Mouse (Mus musculus): ENCODE data around the gene Ntn5. TPM values are rescaled to one million over a fixed set of nuclear protein-coding genes. Genes with fewer than 3 reads are reported as not detected.

Ntn5 gene
- 1.4 and 3.5 TPM in 2 replicates for polyA plus RNA-seq (2012; ENCODE audit: low replicate concordance)

DNA sequence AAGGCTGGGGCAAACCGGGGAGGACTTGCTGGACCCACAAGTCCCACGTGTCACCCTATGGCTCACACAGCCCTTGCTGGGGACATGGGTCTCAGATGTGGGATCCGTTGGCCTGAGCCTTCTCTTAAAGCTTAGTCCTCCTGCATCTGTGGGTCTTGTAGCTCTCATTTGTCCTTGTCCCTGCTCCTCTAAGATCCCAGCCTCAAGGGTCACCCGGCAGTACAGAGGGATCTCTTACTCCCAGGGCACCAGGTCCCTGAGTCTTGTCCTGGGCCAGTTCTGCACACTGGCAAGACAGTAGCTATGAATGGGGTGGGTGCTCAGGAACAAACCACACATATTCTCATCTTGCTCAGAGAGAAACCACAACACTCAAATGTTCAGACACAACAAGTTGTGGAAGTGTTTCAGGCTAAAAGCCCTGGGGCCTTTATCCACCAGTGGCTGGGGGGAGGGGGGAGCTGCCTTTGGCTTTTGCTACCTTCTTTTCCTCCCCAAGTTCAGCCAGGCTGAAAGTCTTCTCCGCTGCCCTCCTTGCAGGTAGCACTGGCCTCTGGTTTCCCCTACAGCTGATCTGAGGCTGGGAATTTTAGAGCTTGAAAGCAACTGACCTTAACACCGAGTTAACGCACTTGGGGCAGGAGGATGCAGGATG lies at the start of gene Ntn5:
Ntn5 (plus strand) TSS at position 627 of the 655 bp plus-strand sequence.

DNA sequence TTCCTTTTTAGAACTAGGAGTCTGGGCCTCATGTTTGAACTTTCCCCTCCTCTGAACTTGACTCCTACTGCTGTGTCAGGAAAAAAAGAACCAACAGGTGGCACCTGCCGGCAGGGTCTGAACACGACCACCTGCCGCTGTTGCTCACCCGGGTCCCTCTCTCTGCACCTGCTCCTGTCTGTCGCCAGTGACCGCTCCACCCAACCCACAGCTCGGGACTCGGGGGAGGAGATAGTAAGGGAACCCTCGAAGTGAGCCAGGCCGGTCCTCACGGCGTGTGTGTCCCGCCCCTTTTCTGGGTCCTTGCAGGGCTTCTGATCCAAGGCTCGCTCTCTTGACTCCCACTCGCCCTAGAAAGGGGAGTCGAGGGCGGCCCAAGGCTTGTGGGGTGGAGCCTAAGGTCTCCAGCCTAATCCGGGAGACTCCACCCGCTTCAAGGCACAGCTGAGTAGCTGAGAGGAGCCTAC lies 44.2 kb upstream of the Ntn5 start, which contains the start of gene Mamstr:
Mamstr (plus strand) TSS at position 417 of the 467 bp plus-strand sequence.

DNA sequence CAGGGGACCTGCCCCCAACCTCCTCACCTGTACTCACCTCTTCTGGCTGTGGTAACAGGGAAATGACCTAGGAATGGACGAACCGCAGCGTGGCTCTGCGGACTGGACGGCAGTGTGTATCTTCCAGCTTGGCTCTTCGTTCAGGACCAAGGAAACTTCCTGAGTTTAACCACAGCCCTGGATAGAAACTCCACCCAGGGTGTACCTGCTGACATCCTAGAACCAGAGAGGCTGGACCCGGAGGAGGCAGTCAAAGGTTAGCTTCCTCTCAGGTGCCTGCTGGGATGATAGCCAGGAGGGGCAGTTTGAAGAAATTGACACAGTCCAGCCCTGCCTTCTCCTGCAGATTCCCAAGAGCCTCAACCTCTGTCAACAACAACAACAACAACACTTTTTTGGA lies 17.7 kb upstream of the Ntn5 start, which contains the start of gene Fut2:
Fut2 (minus strand) TSS at position 234 of the 400 bp plus-strand sequence.

DNA sequence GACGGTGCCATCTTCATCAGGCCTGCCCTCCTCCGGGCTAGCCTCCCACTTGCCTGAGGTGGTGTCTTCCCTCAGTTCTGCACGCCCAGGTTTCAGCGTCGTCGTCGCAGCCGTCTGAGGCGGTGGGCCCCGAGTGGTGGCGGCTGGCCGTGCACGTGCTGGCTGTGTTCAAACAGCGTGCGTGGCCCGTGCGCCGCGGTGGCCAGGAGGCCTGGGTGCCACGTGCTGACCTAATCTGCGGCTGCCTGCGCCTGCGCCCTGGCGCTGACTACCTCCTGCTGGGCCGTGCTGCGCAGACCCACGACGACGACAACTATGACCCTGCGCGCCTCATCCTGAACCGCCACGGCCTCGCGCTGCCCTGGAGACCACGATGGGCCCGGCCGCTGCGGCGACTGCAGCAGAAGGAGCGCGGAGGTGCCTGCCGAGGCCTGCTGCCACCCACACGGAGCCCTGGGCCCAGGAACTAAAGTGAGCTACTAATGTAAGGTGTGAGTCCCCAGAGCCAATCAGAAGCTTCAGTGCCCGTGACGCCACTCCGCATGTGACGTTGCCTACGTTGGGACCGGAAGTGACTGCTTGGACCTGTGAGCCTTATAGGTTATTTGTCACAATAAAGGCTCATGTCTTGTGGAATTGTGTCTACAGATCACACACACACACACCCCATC lies 10.2 kb downstream of the Ntn5 start, which contains the start of gene Sec1:
Sec1 (minus strand) TSS at position 482 of the 671 bp plus-strand sequence.

DNA sequence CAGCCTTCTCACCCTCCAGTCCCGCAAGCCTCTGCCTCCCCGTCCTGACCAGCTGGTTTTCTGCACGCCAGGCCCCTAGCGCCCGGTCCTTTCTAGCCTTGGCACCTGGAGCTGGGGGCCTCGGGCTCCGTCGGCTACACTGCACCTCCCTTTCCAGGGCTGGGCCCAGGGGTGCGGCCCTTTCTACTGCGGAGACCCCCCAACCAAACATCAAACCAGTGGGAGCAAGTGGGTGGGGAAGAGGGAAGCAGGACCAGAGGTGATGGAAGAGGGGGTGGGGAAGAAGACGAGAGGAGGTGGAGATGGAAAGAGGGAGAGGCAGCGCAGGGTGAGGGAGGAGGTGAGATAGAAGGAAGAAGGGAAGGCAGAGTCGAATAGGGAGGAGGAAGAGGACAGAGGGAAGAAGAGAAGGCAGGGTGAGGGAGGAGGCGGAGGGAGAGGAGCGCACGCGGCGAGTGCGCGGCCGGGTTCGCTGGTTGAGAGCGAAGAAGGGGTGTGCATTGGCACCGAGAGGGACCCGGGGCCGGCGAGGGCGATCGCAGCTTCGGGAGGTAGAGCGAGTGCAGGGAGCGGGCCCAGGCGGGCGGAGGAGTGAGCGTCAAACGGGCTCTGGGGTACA lies 15.8 kb downstream of the Ntn5 start, which contains the start of gene Car11:
Car11 (plus strand) TSS at position 321 of the 619 bp plus-strand sequence.

GRCm38 (mm10) chr7:45704730-45705442 lies 21.1 kb downstream of the Ntn5 start, which contains the start of gene Dbp:
Gene Dbp, plus strand, starts transcription at chr7:45705088.

DNA sequence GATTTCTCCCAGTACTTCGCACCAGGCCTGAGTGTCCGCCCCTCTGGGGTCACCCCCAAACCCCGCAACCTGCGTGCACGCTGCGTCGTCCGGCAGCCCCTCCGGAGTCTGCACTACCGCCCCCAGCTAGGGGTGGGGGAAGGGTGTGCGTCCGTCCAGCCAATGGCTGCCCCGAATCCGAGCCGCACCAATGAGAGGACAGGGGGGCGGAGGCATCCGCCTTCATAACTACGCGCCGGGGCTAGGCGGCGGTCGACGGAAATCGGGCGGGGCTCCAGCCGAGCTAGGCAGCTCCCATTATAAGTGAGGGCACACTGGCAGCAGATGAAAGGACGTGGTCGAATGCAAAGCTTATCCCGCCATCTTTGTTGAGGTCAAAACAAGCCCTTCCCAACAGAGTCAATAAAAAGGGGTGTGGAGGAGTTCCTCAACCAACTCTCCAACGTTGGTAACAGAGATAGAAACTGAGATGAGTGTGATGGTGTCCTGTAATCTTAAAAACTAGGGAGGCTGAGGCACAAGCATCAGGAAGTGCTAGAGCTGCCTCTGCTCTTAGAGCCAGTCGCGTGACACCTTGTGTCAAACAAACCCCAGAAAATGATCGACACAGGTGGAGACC lies 31.4 kb downstream of the Ntn5 start, which contains the start of gene Rpl18:
Rpl18 (plus strand) TSS at position 368 of the 619 bp plus-strand sequence.

GRCm38 (mm10) chr7:45717918-45718297 lies 34.1 kb downstream of the Ntn5 start, which contains the start of gene Sphk2:
Gene Sphk2, minus strand, starts transcription at chr7:45718002.

GRCm38 (mm10) chr7:45720413-45721233 lies 36.8 kb downstream of the Ntn5 start, which contains the start of gene Fam83e:
Gene Fam83e, plus strand, starts transcription at chr7:45721212.

DNA sequence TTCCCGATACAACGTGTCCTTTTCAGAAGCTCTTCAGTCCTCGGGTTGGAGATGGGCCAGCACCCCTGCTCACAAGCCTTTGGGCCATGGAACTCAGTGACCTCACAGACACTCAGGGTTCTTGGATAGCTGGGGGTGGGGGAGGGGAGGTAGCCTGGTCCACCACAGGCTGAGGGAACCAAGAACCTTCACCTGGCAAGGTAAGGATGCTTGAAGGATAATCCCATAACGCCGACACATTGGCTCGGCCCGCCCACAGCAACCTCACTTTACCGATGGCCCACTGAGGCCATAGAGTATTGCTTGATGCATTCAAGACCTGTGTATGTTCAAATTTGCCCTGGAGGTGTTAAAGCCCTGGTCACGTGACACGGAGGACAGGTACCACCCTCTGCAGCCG lies 41.9 kb downstream of the Ntn5 start, which contains the start of gene Spaca4:
Spaca4 (minus strand) TSS at position 101 of the 400 bp plus-strand sequence.

Other genes starting within 250 kb of the Ntn5 start
- gene Gys1, start 249.2 kb upstream of the Ntn5 start, polyA plus RNA-seq (2012; ENCODE audit: low replicate concordance): 15.9 and 25.8 TPM in 2 replicates
- 87.7 and 154 TPM in 2 replicates for gene Ruvbl2, start 245.9 kb upstream of the Ntn5 start, polyA plus RNA-seq (2012; ENCODE audit: low replicate concordance)
- gene Ftl1, start 224.1 kb upstream of the Ntn5 start, polyA plus RNA-seq (2012; ENCODE audit: low replicate concordance): 6,376 and 13,145 TPM in 2 replicates
- gene Bax, start 217.1 kb upstream of the Ntn5 start, polyA plus RNA-seq (2012; ENCODE audit: low replicate concordance): 173 and 185 TPM in 2 replicates
- not detected in 2 replicates for gene Tulp2, start 202.1 kb upstream of the Ntn5 start, polyA plus RNA-seq (2012; ENCODE audit: low replicate concordance)
- not detected in 2 replicates for gene Gm45808, start 197.2 kb upstream of the Ntn5 start, polyA plus RNA-seq (2012; ENCODE audit: low replicate concordance)
- gene Dhdh, start 195.2 kb upstream of the Ntn5 start, polyA plus RNA-seq (2012; ENCODE audit: low replicate concordance): 0.81 and 2.1 TPM in 2 replicates
- gene Nucb1, start 173.6 kb upstream of the Ntn5 start, polyA plus RNA-seq (2012; ENCODE audit: low replicate concordance): 224 and 245 TPM in 2 replicates
- gene Ppp1r15a, start 157.8 kb upstream of the Ntn5 start, polyA plus RNA-seq (2012; ENCODE audit: low replicate concordance): 60.5 and 214 TPM in 2 replicates
- gene Plekha4, start 157.7 kb upstream of the Ntn5 start, polyA plus RNA-seq (2012; ENCODE audit: low replicate concordance): 0.77 and 1.2 TPM in 2 replicates
- 0.28 and 0.90 TPM in 2 replicates for gene Hsd17b14, start 129.1 kb upstream of the Ntn5 start, polyA plus RNA-seq (2012; ENCODE audit: low replicate concordance)
- 14.0 and 38.4 TPM in 2 replicates for gene Bcat2, start 113.9 kb upstream of the Ntn5 start, polyA plus RNA-seq (2012; ENCODE audit: low replicate concordance)
- 0.17 TPM in 1 of 2 replicates, not detected in the other for gene Fgf21, start 68.5 kb upstream of the Ntn5 start, polyA plus RNA-seq (2012; ENCODE audit: low replicate concordance)
- gene Fut1, start 66.7 kb upstream of the Ntn5 start, polyA plus RNA-seq (2012; ENCODE audit: low replicate concordance): 0.18 and 0.93 TPM in 2 replicates
- gene Izumo1, start 62.2 kb upstream of the Ntn5 start, polyA plus RNA-seq (2012; ENCODE audit: low replicate concordance): 0.25 and 0.31 TPM in 2 replicates
- 3.0 and 3.6 TPM in 2 replicates for gene Rasip1, start 56.5 kb upstream of the Ntn5 start, polyA plus RNA-seq (2012; ENCODE audit: low replicate concordance)
- gene Mamstr, start 44.0 kb upstream of the Ntn5 start, polyA plus RNA-seq (2012; ENCODE audit: low replicate concordance): 0.20 and 0.42 TPM in 2 replicates
- not detected in 2 replicates for gene Fut2, start 17.6 kb upstream of the Ntn5 start, polyA plus RNA-seq (2012; ENCODE audit: low replicate concordance)
- gene Sec1, start 10.4 kb downstream of the Ntn5 start, polyA plus RNA-seq (2012; ENCODE audit: low replicate concordance): 0.18 and 0.44 TPM in 2 replicates
- 1.5 and 3.9 TPM in 2 replicates for gene Car11, start 15.8 kb downstream of the Ntn5 start, polyA plus RNA-seq (2012; ENCODE audit: low replicate concordance)
- gene Dbp, start 21.1 kb downstream of the Ntn5 start, polyA plus RNA-seq (2012; ENCODE audit: low replicate concordance): 18.0 and 48.2 TPM in 2 replicates
- 7,990 and 13,125 TPM in 2 replicates for gene Rpl18, start 31.4 kb downstream of the Ntn5 start, polyA plus RNA-seq (2012; ENCODE audit: low replicate concordance)
- 102 and 136 TPM in 2 replicates for gene Sphk2, start 34.0 kb downstream of the Ntn5 start, polyA plus RNA-seq (2012; ENCODE audit: low replicate concordance)
- gene Fam83e, start 37.2 kb downstream of the Ntn5 start, polyA plus RNA-seq (2012; ENCODE audit: low replicate concordance): 0.07 and 0.22 TPM in 2 replicates
- gene Spaca4, start 41.8 kb downstream of the Ntn5 start, polyA plus RNA-seq (2012; ENCODE audit: low replicate concordance): not detected in 2 replicates
- gene Lmtk3, start 99.7 kb downstream of the Ntn5 start, polyA plus RNA-seq (2012; ENCODE audit: low replicate concordance): 0.64 and 3.0 TPM in 2 replicates
- 0.58 TPM in 1 of 2 replicates, not detected in the other for gene Sult2b1, start 100.6 kb downstream of the Ntn5 start, polyA plus RNA-seq (2012; ENCODE audit: low replicate concordance)
- gene Cyth2, start 130.6 kb downstream of the Ntn5 start, polyA plus RNA-seq (2012; ENCODE audit: low replicate concordance): 74.7 and 269 TPM in 2 replicates
- 0.83 and 0.94 TPM in 2 replicates for gene Kcnj14, start 140.8 kb downstream of the Ntn5 start, polyA plus RNA-seq (2012; ENCODE audit: low replicate concordance)
- gene Grwd1, start 146.9 kb downstream of the Ntn5 start, polyA plus RNA-seq (2012; ENCODE audit: low replicate concordance): 20.9 and 22.6 TPM in 2 replicates
- gene Kdelr1, start 188.8 kb downstream of the Ntn5 start, polyA plus RNA-seq (2012; ENCODE audit: low replicate concordance): 299 and 848 TPM in 2 replicates
- 0.46 and 1.9 TPM in 2 replicates for gene Grin2d, start 194.4 kb downstream of the Ntn5 start, polyA plus RNA-seq (2012; ENCODE audit: low replicate concordance)
- 0.35 and 1.5 TPM in 2 replicates for gene Syngr4, start 212.7 kb downstream of the Ntn5 start, polyA plus RNA-seq (2012; ENCODE audit: low replicate concordance)
- 27.4 and 28.4 TPM in 2 replicates for gene Tmem143, start 212.9 kb downstream of the Ntn5 start, polyA plus RNA-seq (2012; ENCODE audit: low replicate concordance)
- gene Emp3, start 237.4 kb downstream of the Ntn5 start, polyA plus RNA-seq (2012; ENCODE audit: low replicate concordance): 151 and 256 TPM in 2 replicates
- 3.1 TPM in 2 replicates for gene Ccdc114, start 240.1 kb downstream of the Ntn5 start, polyA plus RNA-seq (2012; ENCODE audit: low replicate concordance)

Data from hematopoietic multipotent progenitor cell, adult 10-12 weeks (in vitro differentiated cells).